Mouse (Mus musculus) CD4-positive naive resting alpha-beta T cell, adult 76 days (primary cell): Measurements from ENCODE around the gene Hist2h2ab. TPM values are rescaled to one million over a fixed set of nuclear protein-coding genes. Genes with fewer than 3 reads are reported as not detected.

Source experiments
- total RNA-seq: library from RNA; stranded (reverse); gene quantifications from one replicate; pipeline ENCODE4 v1.2.4, GENCODE M21; 2023

Hist2h2ab gene
- 2.6 TPM for total RNA-seq

GRCm38 (mm10) chr3:96219661-96220130, at the start of gene Hist2h2ab, which contains the start of gene Bola1:
Gene Hist2h2ab, plus strand, starts transcription at chr3:96219865.
Gene Bola1, minus strand, starts transcription at chr3:96219709.

GRCm38 (mm10) chr3:96172197-96173178, 47.2 kb upstream of the Hist2h2ab start, which contains the start of gene Sf3b4:
Gene Sf3b4, plus strand, starts transcription at chr3:96172332.

DNA sequence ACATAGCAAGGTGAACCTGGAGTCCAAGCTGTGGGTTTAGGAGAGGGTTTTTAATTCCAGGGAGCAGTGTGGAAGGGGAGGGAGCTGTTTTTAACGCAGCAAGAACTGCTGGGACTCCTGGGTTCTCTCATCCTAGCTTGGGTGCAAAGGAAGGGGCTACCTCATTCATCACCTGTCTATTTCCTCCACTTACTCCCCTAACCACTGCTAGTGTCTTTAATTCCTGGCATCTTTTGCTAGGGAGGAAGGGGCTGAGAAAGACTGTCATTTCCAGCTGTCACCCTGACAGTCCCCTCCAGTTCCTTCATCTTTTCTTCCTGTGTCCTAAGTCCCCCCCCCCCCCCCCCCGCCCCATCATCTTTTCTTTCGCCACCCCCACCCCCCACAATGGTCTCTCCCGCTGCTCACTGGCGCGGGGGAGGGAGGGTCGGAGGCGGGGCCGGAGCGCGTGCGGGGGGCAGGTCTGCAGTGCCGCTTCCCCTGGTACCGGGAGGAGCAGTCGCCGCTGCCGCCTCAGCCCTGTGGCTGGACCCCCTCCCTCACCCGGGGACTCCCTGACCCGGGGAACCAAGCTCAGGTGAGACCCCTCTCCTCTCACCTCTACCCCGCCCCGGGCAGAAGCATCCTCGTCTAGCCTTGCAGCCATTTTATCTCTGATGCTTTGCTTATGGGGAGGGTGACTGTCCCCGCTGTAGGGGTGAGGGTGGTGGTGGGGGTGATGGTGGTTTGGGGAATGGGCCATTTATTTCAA, 38.8 kb upstream of the Hist2h2ab start, which contains the start of gene Sv2a:
Sv2a (plus strand) TSS at position 425 of the 751 bp plus-strand sequence.

DNA sequence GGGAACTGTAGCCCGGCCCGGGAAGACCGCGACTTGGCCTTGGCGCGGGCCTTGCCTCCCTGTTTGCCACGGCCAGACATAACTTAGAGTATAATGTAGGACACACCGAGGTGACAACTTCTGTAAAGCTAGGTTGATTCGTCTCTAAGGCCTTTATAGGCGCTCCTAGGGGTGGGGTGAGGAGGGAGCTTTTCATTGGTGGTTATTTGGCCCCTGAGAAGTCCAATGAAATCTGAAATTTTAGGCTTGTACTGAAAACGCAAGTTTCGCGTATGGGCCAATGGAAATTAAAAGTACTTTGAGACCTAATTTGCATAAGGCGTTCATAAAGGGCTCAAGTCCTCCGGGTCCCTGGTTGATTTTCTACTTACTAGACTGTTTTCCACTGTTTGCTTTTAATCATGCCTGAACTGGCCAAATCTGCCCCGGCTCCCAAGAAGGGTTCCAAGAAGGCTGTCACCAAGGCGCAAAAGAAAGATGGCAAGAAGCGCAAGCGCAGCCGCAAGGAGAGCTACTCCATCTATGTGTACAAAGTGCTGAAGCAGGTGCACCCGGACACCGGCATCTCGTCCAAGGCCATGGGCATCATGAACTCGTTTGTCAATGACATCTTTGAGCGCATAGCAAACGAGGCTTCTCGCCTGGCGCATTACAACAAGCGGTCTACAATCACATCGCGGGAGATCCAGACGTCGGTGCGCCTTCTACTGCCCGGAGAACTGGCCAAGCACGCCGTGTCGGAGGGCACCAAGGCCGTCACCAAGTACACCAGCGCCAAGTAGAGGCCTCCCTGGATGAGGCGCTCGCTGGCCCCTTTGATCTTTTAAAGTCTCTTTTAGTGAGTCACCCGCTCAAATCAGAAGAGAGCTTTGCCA, 1.3 kb downstream of the Hist2h2ab start, which contains the start of the genes Hist2h2ac and Hist2h2be:
Hist2h2ac (minus strand) TSS at position 116 of the 875 bp plus-strand sequence.
Hist2h2be (plus strand) TSS at position 355 of the 875 bp plus-strand sequence.

DNA sequence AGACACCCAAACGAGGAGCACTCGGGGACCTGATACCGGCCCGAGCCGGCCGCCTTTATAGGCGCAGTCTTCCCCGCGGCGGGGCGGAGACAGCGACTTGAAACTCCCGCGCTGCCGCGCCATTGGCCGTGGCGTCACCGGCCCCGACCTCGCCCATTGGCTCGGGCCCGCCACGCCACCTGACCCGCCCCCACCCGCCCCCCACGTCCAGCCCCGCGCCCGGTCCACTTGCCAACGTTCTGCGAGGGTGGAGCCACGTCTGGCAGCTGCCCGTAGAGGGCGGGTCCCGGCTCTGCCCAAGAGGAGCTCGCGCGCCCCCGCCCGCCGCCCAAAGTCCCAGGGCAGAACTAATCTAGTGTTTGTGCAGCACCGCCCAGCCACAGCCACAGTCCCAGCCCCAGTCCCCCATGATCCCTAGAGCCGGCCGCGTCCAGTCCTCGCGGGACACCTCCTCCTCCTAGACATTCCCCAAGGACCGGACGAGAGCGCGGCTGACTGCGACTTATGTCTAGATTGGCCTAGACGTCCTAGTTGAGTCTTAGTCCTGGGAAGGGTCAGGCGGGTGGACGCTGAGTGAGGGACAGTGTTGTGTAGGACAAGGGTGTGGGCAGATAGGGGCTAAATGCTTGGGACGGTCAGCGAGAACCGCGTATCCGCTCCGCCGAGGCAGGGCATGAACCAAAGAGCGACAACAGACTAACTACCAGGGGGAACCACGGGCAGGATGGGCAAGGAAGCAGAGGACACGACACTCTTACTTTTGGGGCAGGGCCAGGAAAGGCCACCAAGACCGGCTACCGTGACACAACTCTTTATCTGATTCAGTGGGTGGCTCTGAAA, 19.5 kb downstream of the Hist2h2ab start, which contains the start of gene Hist2h3c2:
Hist2h3c2 (minus strand) TSS at position 174 of the 840 bp plus-strand sequence.

DNA sequence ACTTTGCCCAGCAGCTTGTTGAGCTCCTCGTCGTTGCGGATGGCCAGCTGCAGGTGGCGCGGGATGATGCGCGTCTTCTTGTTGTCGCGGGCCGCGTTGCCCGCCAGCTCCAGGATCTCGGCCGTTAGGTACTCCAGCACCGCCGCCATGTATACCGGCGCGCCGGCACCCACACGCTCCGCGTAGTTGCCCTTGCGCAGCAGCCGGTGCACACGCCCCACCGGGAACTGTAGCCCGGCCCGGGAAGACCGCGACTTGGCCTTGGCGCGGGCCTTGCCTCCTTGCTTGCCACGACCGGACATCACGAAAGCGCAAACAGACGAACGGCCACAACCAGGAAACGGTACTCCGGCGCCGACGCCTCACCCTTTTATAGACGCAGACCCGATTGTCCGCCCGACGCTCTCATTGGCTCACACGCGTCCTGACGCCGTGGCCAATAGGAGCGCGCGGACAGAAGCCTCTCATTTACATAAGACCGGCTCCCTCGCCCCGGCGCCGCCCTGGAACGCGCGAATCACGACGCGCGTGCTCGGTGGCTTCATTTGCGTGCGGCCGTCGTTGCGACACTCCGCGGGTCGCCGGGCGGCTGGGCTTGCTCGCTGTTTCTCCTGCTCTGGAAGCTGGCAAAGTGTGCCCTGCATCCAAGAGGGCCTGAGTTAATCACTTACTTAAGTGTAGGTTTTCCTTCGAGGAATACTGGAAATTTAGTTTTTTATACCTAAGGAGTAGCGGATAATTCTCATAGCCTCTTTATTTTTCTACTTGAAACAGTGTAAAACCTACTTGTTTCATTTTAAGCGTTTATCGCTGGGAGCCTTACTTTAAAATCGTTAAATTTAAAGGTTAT, 20.5 kb downstream of the Hist2h2ab start, which contains the start of gene Hist2h2aa2:
Hist2h2aa2 (minus strand) TSS at position 328 of the 850 bp plus-strand sequence.

DNA sequence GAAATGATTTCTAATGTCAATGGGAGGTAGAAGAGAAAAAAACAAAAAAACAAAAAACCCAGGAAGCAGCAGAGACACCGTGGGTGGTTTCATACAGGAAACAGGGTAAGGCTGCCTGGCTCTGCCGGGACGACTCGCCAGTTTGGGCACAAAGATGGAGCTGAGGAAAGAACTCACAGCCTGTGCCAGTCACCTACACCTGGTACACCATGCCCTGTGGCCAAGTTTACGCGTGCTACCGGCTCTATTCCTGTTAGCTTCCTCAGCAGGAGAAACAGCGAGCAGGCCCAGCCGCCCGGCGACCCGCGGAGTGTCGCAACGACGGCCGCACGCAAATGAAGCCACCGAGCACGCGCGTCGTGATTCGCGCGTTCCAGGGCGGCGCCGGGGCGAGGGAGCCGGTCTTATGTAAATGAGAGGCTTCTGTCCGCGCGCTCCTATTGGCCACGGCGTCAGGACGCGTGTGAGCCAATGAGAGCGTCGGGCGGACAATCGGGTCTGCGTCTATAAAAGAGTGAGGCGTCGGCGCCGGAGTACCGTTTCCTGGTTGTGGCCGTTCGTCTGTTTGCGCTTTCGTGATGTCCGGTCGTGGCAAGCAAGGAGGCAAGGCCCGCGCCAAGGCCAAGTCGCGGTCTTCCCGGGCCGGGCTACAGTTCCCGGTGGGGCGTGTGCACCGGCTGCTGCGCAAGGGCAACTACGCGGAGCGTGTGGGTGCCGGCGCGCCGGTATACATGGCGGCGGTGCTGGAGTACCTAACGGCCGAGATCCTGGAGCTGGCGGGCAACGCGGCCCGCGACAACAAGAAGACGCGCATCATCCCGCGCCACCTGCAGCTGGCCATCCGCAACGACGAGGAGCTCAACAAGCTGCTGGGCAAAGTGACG, 25.6 kb downstream of the Hist2h2ab start, which contains the start of gene Hist2h2aa1:
Hist2h2aa1 (plus strand) TSS at position 495 of the 884 bp plus-strand sequence.

DNA sequence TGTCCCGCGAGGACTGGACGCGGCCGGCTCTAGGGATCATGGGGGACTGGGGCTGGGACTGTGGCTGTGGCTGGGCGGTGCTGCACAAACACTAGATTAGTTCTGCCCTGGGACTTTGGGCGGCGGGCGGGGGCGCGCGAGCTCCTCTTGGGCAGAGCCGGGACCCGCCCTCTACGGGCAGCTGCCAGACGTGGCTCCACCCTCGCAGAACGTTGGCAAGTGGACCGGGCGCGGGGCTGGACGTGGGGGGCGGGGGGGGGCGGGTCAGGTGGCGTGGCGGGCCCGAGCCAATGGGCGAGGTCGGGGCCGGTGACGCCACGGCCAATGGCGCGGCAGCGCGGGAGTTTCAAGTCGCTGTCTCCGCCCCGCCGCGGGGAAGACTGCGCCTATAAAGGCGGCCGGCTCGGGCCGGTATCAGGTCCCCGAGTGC, 26.8 kb downstream of the Hist2h2ab start, which contains the start of gene Hist2h3c1:
Hist2h3c1 (plus strand) TSS at position 259 of the 430 bp plus-strand sequence.

DNA sequence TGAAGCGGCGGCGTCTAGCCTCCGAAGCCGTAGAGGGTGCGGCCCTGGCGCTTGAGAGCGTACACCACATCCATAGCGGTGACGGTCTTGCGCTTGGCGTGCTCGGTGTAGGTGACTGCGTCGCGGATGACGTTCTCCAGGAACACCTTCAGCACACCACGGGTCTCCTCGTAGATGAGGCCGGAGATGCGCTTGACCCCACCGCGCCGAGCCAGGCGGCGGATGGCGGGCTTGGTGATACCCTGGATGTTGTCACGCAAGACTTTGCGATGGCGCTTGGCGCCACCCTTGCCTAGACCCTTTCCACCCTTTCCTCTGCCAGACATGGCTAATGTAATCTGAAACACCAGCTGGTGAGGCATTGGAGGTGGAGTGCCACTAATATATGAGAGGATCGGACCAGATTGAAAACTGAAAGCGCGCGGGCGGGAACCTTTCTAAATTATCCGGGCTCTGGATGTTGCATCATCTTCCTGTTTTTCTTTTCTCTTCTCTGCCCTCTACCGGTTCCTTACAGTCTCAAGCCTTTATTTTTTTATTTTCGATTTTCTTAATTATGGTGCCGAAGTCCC, 43.4 kb downstream of the Hist2h2ab start, which contains the start of gene Hist2h4:
Hist2h4 (minus strand) TSS at position 333 of the 572 bp plus-strand sequence.

GRCm38 (mm10) chr3:96268051-96268775, 48.5 kb downstream of the Hist2h2ab start, which contains the start of gene Hist2h3b:
Gene Hist2h3b, plus strand, starts transcription at chr3:96268654.

Other genes starting within 250 kb of the Hist2h2ab start
- gene Plekho1, start 223.9 kb upstream of the Hist2h2ab start, total RNA-seq: 20.0 TPM
- gene Vps45, start 161.4 kb upstream of the Hist2h2ab start, total RNA-seq: 8.5 TPM
- gene Otud7b, start 115.3 kb upstream of the Hist2h2ab start, total RNA-seq: 19.3 TPM
- 1.2 TPM for gene Mtmr11, start 57.9 kb upstream of the Hist2h2ab start, total RNA-seq
- 76.3 TPM for gene Sf3b4, start 47.5 kb upstream of the Hist2h2ab start, total RNA-seq
- 2.8 TPM for gene Sv2a, start 38.7 kb upstream of the Hist2h2ab start, total RNA-seq
- gene Bola1, start 156 bp upstream of the Hist2h2ab start, total RNA-seq: 10.7 TPM
- gene Hist2h2ac, start 1.0 kb downstream of the Hist2h2ab start, total RNA-seq: 40.6 TPM
- gene Hist2h2be, start 1.3 kb downstream of the Hist2h2ab start, total RNA-seq: 4.1 TPM
- gene Hist2h3c2, start 19.3 kb downstream of the Hist2h2ab start, total RNA-seq: 5.0 TPM
- gene Hist2h2aa2, start 20.4 kb downstream of the Hist2h2ab start, total RNA-seq: 344 TPM
- gene Hist2h2aa1, start 25.6 kb downstream of the Hist2h2ab start, total RNA-seq: 4.9 TPM
- gene Hist2h3c1, start 26.8 kb downstream of the Hist2h2ab start, total RNA-seq: not detected
- 40.4 TPM for gene Hist2h4, start 43.4 kb downstream of the Hist2h2ab start, total RNA-seq
- gene Hist2h3b, start 48.8 kb downstream of the Hist2h2ab start, total RNA-seq: 102 TPM
- 149 TPM for gene Hist2h2bb, start 49.9 kb downstream of the Hist2h2ab start, total RNA-seq
- 0.38 TPM for gene Fcgr1, start 74.1 kb downstream of the Hist2h2ab start, total RNA-seq
- gene BC107364, start 232.4 kb downstream of the Hist2h2ab start, total RNA-seq: not detected